Mouse (Mus musculus): Measurements from ENCODE around the gene Tiam2. TPM values are rescaled to one million over a fixed set of nuclear protein-coding genes. Genes with fewer than 3 reads are reported as not detected.

The Tiam2 gene
- polyA plus RNA-seq, 1 experiment from 2014 or later: 6.0 TPM

GRCm38 (mm10) chr17:3336161-3336739 lies 9.9 kb downstream of the Tiam2 start:
- 69% methylated on average over 7 of the region's 7 CpGs for WGBS
- no peak for ATAC-seq (ENCODE audit: low read depth)
- Histone ChIP-seq H3K4me1 (replicated peaks; ENCODE audit: control insufficient read depth, insufficient read depth, low read length) (peaks cover 16% of the 10 kb centered on the region), H3K4me3 (ENCODE audit: low read length) (no peak overlapping the region), H3K27ac (ENCODE audit: low read length) (no peak overlapping the region), H3K9me3 (ENCODE audit: control insufficient read depth, low read length) (no peaks in the 10 kb centered on the region), H3K27me3 (ENCODE audit: control insufficient read depth, insufficient read depth, low read depth, low read length) (no peaks in the 10 kb centered on the region), H3K9ac (ENCODE audit: low read length) (no peak overlapping the region), H3K4me2 (ENCODE audit: low read depth, low read length) (no peak overlapping the region), H3K36me3 (ENCODE audit: control insufficient read depth, insufficient read depth, low read length) (no peaks in the 10 kb centered on the region)

DNA sequence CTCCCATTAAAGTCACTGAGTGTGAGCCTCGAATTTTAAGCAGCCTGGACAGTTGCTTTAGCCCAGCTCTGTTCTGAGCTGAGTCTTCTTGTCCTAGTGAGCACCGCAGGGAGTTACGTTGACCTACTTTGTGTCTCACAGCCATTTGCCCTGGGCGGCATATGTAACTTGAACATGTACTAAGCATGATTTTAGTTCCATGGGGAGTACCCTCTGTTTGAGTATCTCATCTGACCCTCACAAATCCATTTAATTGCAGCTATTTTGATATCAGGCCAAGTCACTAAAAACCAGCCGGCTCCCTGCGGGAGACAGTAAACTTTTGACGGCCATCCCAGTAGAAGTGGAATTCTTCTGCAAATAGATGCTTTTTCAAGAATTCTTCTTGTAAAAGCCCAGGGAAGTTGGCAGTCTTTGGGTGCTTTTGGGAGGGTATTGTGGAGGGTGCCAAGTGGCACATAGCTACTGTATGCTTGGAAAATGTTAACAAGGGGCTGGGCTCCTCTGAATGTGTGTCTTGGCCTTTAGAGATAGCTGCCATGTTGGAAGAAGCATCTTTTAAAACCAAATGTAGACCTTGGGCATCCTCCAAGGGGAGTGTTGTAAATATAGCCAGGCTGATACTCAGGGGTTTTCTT lies 10.6 kb downstream of the Tiam2 start:
- Histone ChIP-seq H3K9ac (ENCODE audit: low read length) (no peak overlapping the region), H3K4me2 (ENCODE audit: low read depth, low read length) (no peak overlapping the region), H3K4me1 (replicated peaks; ENCODE audit: control insufficient read depth, insufficient read depth, low read length) (peaks cover 15% of the 10 kb centered on the region; the same call in 1 of the 2 replicates), H3K4me3 (ENCODE audit: low read length) (no peak overlapping the region), H3K36me3 (ENCODE audit: control insufficient read depth, insufficient read depth, low read length) (no peaks in the 10 kb centered on the region), H3K9me3 (ENCODE audit: control insufficient read depth, low read length) (no peaks in the 10 kb centered on the region), H3K27ac (ENCODE audit: low read length) (no peak overlapping the region), H3K27me3 (ENCODE audit: control insufficient read depth, insufficient read depth, low read depth, low read length) (no peaks in the 10 kb centered on the region)
- WGBS: 59% methylated on average over 7 of the region's 7 CpGs
- ATAC-seq (ENCODE audit: low read depth): no peak

DNA sequence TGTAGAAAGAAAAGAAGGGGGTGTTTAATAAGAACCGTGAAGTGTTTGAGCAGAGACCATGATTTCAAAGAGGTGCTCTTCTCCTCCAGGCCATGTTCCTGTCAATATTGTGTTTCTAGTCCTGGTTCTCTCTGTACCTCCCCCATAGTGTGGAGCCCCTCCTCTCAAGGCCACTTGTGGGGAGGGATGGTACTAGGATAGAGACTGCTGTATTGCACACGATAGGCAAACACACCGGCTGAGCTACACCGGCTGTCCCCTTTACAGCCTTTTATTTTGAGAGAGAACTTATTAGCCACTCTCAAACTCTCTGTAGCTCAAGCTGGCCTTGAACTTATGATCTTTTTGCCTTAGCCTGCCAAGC lies 11.1 kb downstream of the Tiam2 start:
- Histone ChIP-seq H3K9me3 (ENCODE audit: control insufficient read depth, low read length) (no peaks in the 10 kb centered on the region), H3K4me3 (ENCODE audit: low read length) (no peak overlapping the region), H3K4me1 (replicated peaks; ENCODE audit: control insufficient read depth, insufficient read depth, low read length) (peaks cover 15% of the 10 kb centered on the region; the same call in 1 of the 2 replicates), H3K27ac (ENCODE audit: low read length) (no peak overlapping the region), H3K27me3 (ENCODE audit: control insufficient read depth, insufficient read depth, low read depth, low read length) (no peaks in the 10 kb centered on the region), H3K36me3 (ENCODE audit: control insufficient read depth, insufficient read depth, low read length) (no peaks in the 10 kb centered on the region), H3K9ac (ENCODE audit: low read length) (no peak overlapping the region), H3K4me2 (ENCODE audit: low read depth, low read length) (no peak overlapping the region)
- WGBS: 52% methylated on average over 4 of the region's 4 CpGs
- no peak for ATAC-seq (ENCODE audit: low read depth)

DNA sequence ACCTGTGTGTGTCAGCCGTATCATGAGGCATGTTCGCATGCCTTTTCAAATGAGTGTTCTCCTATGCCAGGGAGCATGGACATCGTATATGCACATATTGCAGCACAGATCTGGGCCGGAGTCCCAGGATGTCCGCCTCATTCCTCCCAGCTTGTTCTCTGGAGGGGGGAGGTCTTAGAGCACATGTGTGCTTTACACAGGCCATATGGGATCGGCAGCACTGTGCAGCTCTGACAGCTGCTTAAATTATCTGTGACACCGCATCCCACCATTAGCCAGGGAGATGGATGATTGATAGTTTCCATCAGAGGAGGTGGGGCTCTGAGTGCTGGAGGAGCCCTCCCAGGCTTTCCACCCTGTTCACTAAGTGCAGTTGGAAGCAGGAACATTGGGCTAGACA lies 12.4 kb downstream of the Tiam2 start:
- peaks cover 15% of the 10 kb centered on the region; the same call in 1 of the 2 replicates for H3K4me1 ChIP-seq (replicated peaks; ENCODE audit: control insufficient read depth, insufficient read depth, low read length)
- no peaks in the 10 kb centered on the region for H3K9me3 ChIP-seq (ENCODE audit: control insufficient read depth, low read length)
- no peaks in the 10 kb centered on the region for H3K27me3 ChIP-seq (ENCODE audit: control insufficient read depth, insufficient read depth, low read depth, low read length)
- peak; percentile 98 for ATAC-seq (ENCODE audit: low read depth)
- peak overlapping the region; percentile 18; the same call in 1 of the 2 replicates for H3K4me2 ChIP-seq (ENCODE audit: low read depth, low read length)
- WGBS: 33% methylated on average over 7 of the region's 7 CpGs
- H3K9ac ChIP-seq (ENCODE audit: low read length): no peak overlapping the region
- H3K27ac ChIP-seq (ENCODE audit: low read length): no peak overlapping the region
- no peaks in the 10 kb centered on the region for H3K36me3 ChIP-seq (ENCODE audit: control insufficient read depth, insufficient read depth, low read length)
- H3K4me3 ChIP-seq (ENCODE audit: low read length): no peak overlapping the region

GRCm38 (mm10) chr17:3344872-3345271 lies 18.5 kb downstream of the Tiam2 start:
- Histone ChIP-seq H3K27ac (ENCODE audit: low read length) (no peak overlapping the region), H3K4me1 (replicated peaks; ENCODE audit: control insufficient read depth, insufficient read depth, low read length) (no peaks in the 10 kb centered on the region)
- WGBS: 81% methylated on average over 7 of the region's 7 CpGs

DNA sequence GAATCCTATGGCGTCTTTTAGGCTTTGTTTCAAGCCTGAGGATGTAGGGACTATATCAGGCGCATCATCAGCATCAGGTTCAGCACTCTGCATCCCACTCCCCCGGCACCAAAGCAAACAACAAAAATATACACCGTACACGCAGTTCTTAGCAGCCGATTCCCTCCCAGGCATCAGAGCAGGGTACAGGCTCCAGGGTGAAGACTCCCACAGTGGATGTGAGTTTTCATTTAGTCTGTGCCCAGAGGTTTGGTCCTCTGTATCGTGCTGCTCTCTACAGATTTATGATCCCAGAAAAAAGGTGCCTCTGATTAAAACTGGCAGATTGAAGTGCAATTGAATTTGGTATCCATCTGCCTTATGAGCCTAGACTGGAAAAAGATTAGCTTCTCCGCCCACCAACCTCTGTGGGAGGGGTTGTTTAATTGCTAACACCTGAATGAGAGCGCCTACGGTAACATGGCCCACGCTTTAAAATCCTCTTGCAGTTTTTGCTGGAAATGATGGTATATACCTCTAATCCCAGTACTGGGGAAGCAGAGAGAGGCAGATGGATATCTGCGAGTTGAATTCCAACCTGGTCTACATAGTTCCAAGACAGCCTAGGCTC lies 19.0 kb downstream of the Tiam2 start:
- ATAC-seq (ENCODE audit: low read depth): no peak
- no peaks in the 10 kb centered on the region for H3K27me3 ChIP-seq (ENCODE audit: control insufficient read depth, insufficient read depth, low read depth, low read length)
- H3K4me1 ChIP-seq (replicated peaks; ENCODE audit: control insufficient read depth, insufficient read depth, low read length): no peaks in the 10 kb centered on the region
- H3K9me3 ChIP-seq (ENCODE audit: control insufficient read depth, low read length): no peaks in the 10 kb centered on the region
- H3K4me3 ChIP-seq (ENCODE audit: low read length): no peak overlapping the region
- no peak overlapping the region for H3K27ac ChIP-seq (ENCODE audit: low read length)
- no peak overlapping the region for H3K4me2 ChIP-seq (ENCODE audit: low read depth, low read length)
- no peak overlapping the region for H3K9ac ChIP-seq (ENCODE audit: low read length)
- H3K36me3 ChIP-seq (ENCODE audit: control insufficient read depth, insufficient read depth, low read length): no peaks in the 10 kb centered on the region
- WGBS: 74% methylated on average over 12 of the region's 12 CpGs

More at GRCm38 (mm10) chr17:3344872-3345271, 18.5 kb downstream of the Tiam2 start:
- no peaks in the 10 kb centered on the region for H3K36me3 ChIP-seq (ENCODE audit: control insufficient read depth, insufficient read depth, low read length)
- H3K9ac ChIP-seq (ENCODE audit: low read length): no peak overlapping the region
- H3K4me2 ChIP-seq (ENCODE audit: low read depth, low read length): no peak overlapping the region
- no peaks in the 10 kb centered on the region for H3K9me3 ChIP-seq (ENCODE audit: control insufficient read depth, low read length)
- H3K27me3 ChIP-seq (ENCODE audit: control insufficient read depth, insufficient read depth, low read depth, low read length): no peaks in the 10 kb centered on the region
- no peak overlapping the region for H3K4me3 ChIP-seq (ENCODE audit: low read length)
- no peak for ATAC-seq (ENCODE audit: low read depth)

GRCm38 (mm10) chr17:3347800-3348199 lies 21.4 kb downstream of the Tiam2 start:
- Histone ChIP-seq H3K9ac (ENCODE audit: low read length) (no peak overlapping the region), H3K36me3 (ENCODE audit: control insufficient read depth, insufficient read depth, low read length) (no peaks in the 10 kb centered on the region), H3K27me3 (ENCODE audit: control insufficient read depth, insufficient read depth, low read depth, low read length) (no peaks in the 10 kb centered on the region), H3K4me1 (replicated peaks; ENCODE audit: control insufficient read depth, insufficient read depth, low read length) (peaks cover 2% of the 10 kb centered on the region; the same call in 1 of the 2 replicates), H3K9me3 (ENCODE audit: control insufficient read depth, low read length) (no peaks in the 10 kb centered on the region), H3K4me3 (ENCODE audit: low read length) (no peak overlapping the region), H3K27ac (ENCODE audit: low read length) (no peak overlapping the region), H3K4me2 (ENCODE audit: low read depth, low read length) (no peak overlapping the region)
- WGBS: 71% methylated on average over 2 of the region's 2 CpGs
- no peak for ATAC-seq (ENCODE audit: low read depth)

DNA sequence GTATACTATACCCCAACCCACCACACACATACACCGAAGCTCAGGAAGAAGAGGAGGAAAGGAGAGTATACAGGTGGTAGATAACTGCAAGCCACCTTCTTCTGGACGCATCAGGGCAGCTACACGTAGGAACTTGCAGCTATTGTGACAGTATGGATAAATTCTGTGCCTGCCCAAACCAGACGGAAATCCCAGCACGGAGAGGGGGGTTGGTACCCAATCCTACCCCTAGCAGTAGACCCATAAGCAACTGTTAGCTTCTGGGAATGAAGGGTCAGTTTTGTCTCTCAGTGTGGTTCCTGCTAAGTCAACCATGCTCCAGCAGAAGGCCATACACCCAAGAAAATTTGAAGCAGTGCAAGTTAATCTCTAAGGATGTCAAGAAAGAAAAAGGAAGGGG lies 23.0 kb downstream of the Tiam2 start:
- Histone ChIP-seq H3K4me2 (ENCODE audit: low read depth, low read length) (no peak overlapping the region), H3K9me3 (ENCODE audit: control insufficient read depth, low read length) (no peaks in the 10 kb centered on the region), H3K36me3 (ENCODE audit: control insufficient read depth, insufficient read depth, low read length) (no peaks in the 10 kb centered on the region), H3K4me3 (ENCODE audit: low read length) (no peak overlapping the region), H3K9ac (ENCODE audit: low read length) (no peak overlapping the region), H3K27ac (ENCODE audit: low read length) (no peak overlapping the region), H3K27me3 (ENCODE audit: control insufficient read depth, insufficient read depth, low read depth, low read length) (no peaks in the 10 kb centered on the region), H3K4me1 (replicated peaks; ENCODE audit: control insufficient read depth, insufficient read depth, low read length) (peaks cover 2% of the 10 kb centered on the region; the same call in 1 of the 2 replicates)
- 82% methylated on average over 5 of the region's 5 CpGs for WGBS
- ATAC-seq (ENCODE audit: low read depth): no peak

DNA sequence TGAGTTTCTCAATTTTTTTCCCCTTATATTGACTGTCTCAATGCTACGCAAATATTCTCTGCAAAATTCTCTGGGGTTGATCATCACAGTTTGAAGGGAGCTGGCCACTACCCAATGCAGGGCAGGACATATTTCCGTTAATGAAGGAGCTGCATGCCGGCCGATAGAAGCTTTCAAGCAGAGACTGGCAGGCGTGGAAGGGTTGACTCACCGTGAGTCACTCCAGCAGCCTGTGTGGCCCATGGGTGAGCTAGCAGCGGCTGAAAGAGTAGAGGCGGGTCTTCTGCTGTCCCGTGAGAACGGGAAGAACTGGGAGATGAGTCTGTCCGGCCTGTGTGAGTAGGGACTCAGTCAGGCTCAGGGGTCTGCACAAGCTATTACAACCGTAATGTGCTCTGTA lies 23.6 kb downstream of the Tiam2 start:
- Histone ChIP-seq H3K4me3 (ENCODE audit: low read length) (no peak overlapping the region), H3K27ac (ENCODE audit: low read length) (no peak overlapping the region), H3K9ac (ENCODE audit: low read length) (no peak overlapping the region), H3K9me3 (ENCODE audit: control insufficient read depth, low read length) (no peaks in the 10 kb centered on the region), H3K27me3 (ENCODE audit: control insufficient read depth, insufficient read depth, low read depth, low read length) (no peaks in the 10 kb centered on the region), H3K4me2 (ENCODE audit: low read depth, low read length) (no peak overlapping the region), H3K36me3 (ENCODE audit: control insufficient read depth, insufficient read depth, low read length) (no peaks in the 10 kb centered on the region), H3K4me1 (replicated peaks; ENCODE audit: control insufficient read depth, insufficient read depth, low read length) (peaks cover 2% of the 10 kb centered on the region; the same call in 1 of the 2 replicates)
- WGBS: 70% methylated on average over 12 of the region's 12 CpGs
- ATAC-seq (ENCODE audit: low read depth): no peak

Data from lung, embryonic 16.5 days (tissue).